In genomic region chr12:90737932-90738331, GRCm38 (mm10) we compare ENCODE assay signal across 7 mouse cellular contexts. TPM values are rescaled to one million over a fixed set of nuclear protein-coding genes. Genes with fewer than 3 reads are reported as not detected.
A peak's percentile ranks its signal among the peaks of the same experiment; 100 is the strongest.
DNase-seq lines count a peak whose midpoint lies in the region; ATAC-seq lines count a peak whose summit lies in the region.

No protein-coding gene starts in this region.

- no peak for DNase-seq in limb, embryonic 11.5 days (ENCODE audit: low spot score)
- DNase-seq in limb, embryonic 10.5 days (ENCODE audit: low spot score) = no peak
- DNase-seq in right cerebral cortex, postnatal 25 days = peak; percentile 28
- no peak for DNase-seq in kidney, adult 18-20 months

- H3K4me2 ChIP-seq in limb, embryonic 11.5 days (ENCODE audit: low read depth, severe bottlenecking) = no peak overlapping the region
- peak overlapping the region; percentile 72 for H3K4me2 ChIP-seq in heart, embryonic 16.5 days (ENCODE audit: low read depth, low read length)

- no peaks in the 10 kb centered on the region for H3K27me3 ChIP-seq in limb, embryonic 11.5 days (ENCODE audit: control insufficient read depth, insufficient read depth, low read length)
- no peaks in the 10 kb centered on the region for H3K27me3 ChIP-seq in limb, embryonic 10.5 days (ENCODE audit: low read depth, poor library complexity, severe bottlenecking)
- H3K27me3 ChIP-seq in heart, embryonic 16.5 days (ENCODE audit: control insufficient read depth, insufficient read depth, low read length) = no peaks in the 10 kb centered on the region

- 84% methylated on average over 13 of the region's 13 CpGs for WGBS in limb, embryonic 11.5 days
- 85% methylated on average over 13 of the region's 13 CpGs for WGBS in limb, embryonic 10.5 days
- 63% methylated on average over 13 of the region's 13 CpGs for WGBS in heart, embryonic 16.5 days

- H3K9ac ChIP-seq in limb, embryonic 11.5 days (ENCODE audit: low read length) = no peak overlapping the region
- H3K9ac ChIP-seq in heart, embryonic 16.5 days (ENCODE audit: low read length) = peak overlapping the region; percentile 67

- no peaks in the 10 kb centered on the region for H3K4me1 ChIP-seq in limb, embryonic 11.5 days (ENCODE audit: control insufficient read depth, insufficient read depth, low read length)
- 0 out of 2 replicates have a peak, but pooled peaks cover 5% of the 10 kb centered on the region for H3K4me1 ChIP-seq in limb, embryonic 10.5 days
- H3K4me1 ChIP-seq in brown adipose tissue, adult 24 weeks (ENCODE audit: control insufficient read depth, insufficient read depth, insufficient read length, low read length) = peaks cover 2% of the 10 kb centered on the region; the same call in 1 of the 2 replicates
- 0 out of 2 replicates have a peak, but pooled peaks cover 7% of the 10 kb centered on the region for H3K4me1 ChIP-seq in heart, embryonic 16.5 days (ENCODE audit: control insufficient read depth, insufficient read depth, low read length)

- no peak overlapping the region for H3K27ac ChIP-seq in limb, embryonic 11.5 days (replicated peaks; ENCODE audit: low read depth, low read length)
- no peak overlapping the region for H3K27ac ChIP-seq in limb, embryonic 10.5 days
- H3K27ac ChIP-seq in brown adipose tissue, adult 24 weeks (replicated peaks; ENCODE audit: low read depth, low read length) = peak overlapping the region; percentile 65
- H3K27ac ChIP-seq in heart, embryonic 16.5 days (ENCODE audit: low read length) = no peak overlapping the region

- no peaks in the 10 kb centered on the region for H3K36me3 ChIP-seq in limb, embryonic 11.5 days (ENCODE audit: control insufficient read depth, insufficient read depth, low read length)
- no peaks in the 10 kb centered on the region for H3K36me3 ChIP-seq in limb, embryonic 10.5 days
- H3K36me3 ChIP-seq in heart, embryonic 16.5 days (ENCODE audit: control insufficient read depth, insufficient read depth) = no peaks in the 10 kb centered on the region

- no peak overlapping the region for H3K4me3 ChIP-seq in limb, embryonic 11.5 days (ENCODE audit: low read depth, low read length)
- H3K4me3 ChIP-seq in limb, embryonic 10.5 days = no peak overlapping the region
- H3K4me3 ChIP-seq in brown adipose tissue, adult 24 weeks (ENCODE audit: insufficient read depth, low read depth, low read length) = peak overlapping the region; percentile 54
- peak overlapping the region; percentile 56 for H3K4me3 ChIP-seq in heart, embryonic 16.5 days (ENCODE audit: low read length)

- ATAC-seq in limb, embryonic 11.5 days (ENCODE audit: insufficient number of reproducible peaks, low FRiP score, low TSS enrichment, low read depth) = peak; percentile 54
- peak; percentile 26 for ATAC-seq in CD4-positive, CD25-positive, alpha-beta regulatory T cell, adult 4 months
- ATAC-seq in heart, embryonic 16.5 days (replicated peaks; ENCODE audit: extremely low read depth, insufficient read depth, low FRiP score) = no peak; the same call in 1 of the 2 replicates

- H3K9me3 ChIP-seq in limb, embryonic 11.5 days (ENCODE audit: control insufficient read depth, low read length) = no peaks in the 10 kb centered on the region
- H3K9me3 ChIP-seq in limb, embryonic 10.5 days (replicated peaks) = no peaks in the 10 kb centered on the region
- no peaks in the 10 kb centered on the region for H3K9me3 ChIP-seq in heart, embryonic 16.5 days (replicated peaks; ENCODE audit: control insufficient read depth, low read length)

RNA-seq across cellular contexts. Expression of gene Dio2, which starts 0.3 kb away (rescaled TPM):
- 0.03 and 0.28 TPM in 2 replicates for polyA plus RNA-seq in limb, embryonic 11.5 days (2014; fragmentation: Nextera tagmentation; extraction: Ambion mirVana)
- 0.04 TPM in 1 of 2 replicates, not detected in the other for polyA plus RNA-seq in limb, embryonic 10.5 days (2016; fragmentation: Nextera tagmentation; extraction: Ambion mirVana)
- polyA plus RNA-seq in CD4-positive, CD25-positive, alpha-beta regulatory T cell, adult 4 months (2017; shearing (Covaris generic)) = under 1 TPM; 0.12 to 0.16 TPM
- 12.8 and 28.6 TPM in 2 replicates for polyA plus RNA-seq in brown adipose tissue, adult 24 weeks (2012; ENCODE audit: insufficient read depth, insufficient read length, missing spikeins)
- polyA plus RNA-seq in heart, embryonic 16.5 days (2015; fragmentation: Nextera tagmentation; extraction: Ambion mirVana) = 1.2 and 1.6 TPM in 2 replicates

Comparison
In these comparisons a context has a peak if more than half of its experiments do, and no peak if none do; other contexts are left out.
1. H3K4me3 ChIP-seq: peak in brown adipose tissue, adult 24 weeks (single experiment) and heart, embryonic 16.5 days (single experiment); none in limb, embryonic 11.5 days (single experiment) and limb, embryonic 10.5 days (single experiment).